8 mouse cellular contexts compared by ENCODE assay signal in the genomic region with DNA sequence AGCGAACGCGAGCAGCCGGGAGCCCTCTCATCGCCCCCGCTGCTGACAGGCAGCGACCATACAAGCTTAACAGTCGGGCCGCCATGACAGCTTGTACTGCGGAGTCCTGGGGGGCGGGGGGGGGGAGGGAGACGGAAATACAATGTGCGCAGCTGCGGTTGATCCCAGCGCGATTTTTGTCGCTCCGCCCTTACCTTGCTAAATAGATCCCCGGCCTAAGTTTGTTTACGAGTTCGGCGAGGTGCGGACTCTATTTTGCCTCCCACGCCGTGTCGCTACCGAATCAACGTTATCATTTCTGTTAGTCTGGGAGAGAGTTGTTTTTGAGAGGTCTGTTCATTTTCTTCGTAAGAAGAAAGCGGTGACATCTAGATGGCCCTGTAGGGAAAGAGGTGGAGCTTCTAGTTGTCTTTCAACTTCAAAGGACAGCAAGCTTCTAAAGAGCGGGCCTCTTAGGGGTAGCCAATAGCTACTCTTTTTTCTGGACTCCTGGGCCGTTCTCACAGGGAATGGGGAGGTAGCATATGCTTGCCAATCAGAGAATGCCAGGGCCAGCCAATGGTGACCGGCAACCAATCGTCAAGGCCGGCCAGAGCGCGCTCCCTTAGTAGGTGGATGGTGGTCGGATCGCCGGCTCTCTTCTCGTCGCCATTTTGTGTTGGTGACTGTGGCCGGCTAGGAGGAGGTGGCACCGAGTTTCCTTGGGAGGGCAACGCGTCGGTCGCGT. TPM values are rescaled to one million over a fixed set of nuclear protein-coding genes. Genes with fewer than 3 reads are reported as not detected.
A peak's percentile ranks its signal among the peaks of the same experiment; 100 is the strongest.
DNase-seq lines count a peak whose midpoint lies in the region; ATAC-seq and TF ChIP-seq lines count a peak whose summit lies in the region.

A gene (plus strand): TSS at position 328 of the 727 bp plus-strand sequence.
A gene (minus strand): TSS at position 444 of the 727 bp plus-strand sequence.

- DNase-seq in MEL (ENCODE audit: low read depth, low spot score) = peak; percentile 96
- peak; percentile 83 to 87 for DNase-seq in cerebellum, adult 2 months
- DNase-seq in forebrain, postnatal 0 days = peak; percentile 86
- DNase-seq in heart, postnatal 4 days = peak; percentile 82
- DNase-seq in layer of hippocampus, adult 8-10 months (ENCODE audit: low spot score in 2 of 2) = peak; percentile 79 to 86
- peak; percentile 81 for DNase-seq in ovary, adult 18-20 months (ENCODE audit: low spot score)
- peak; percentile 82 for DNase-seq in thymus, postnatal 0 days (ENCODE audit: low spot score)

- peak within 1 kb of the TSS; percentile 95 to 96 for H3K4me3 ChIP-seq in MEL (ENCODE audit: control insufficient read depth in 1 of 2, insufficient read depth in 1 of 2, low read depth in 2 of 2, low read length in 2 of 2)
- peak within 1 kb of the TSS; percentile 77 for H3K4me3 ChIP-seq in cerebellum, adult 2 months (replicated peaks; ENCODE audit: insufficient read depth, low read depth, low read length)
- H3K4me3 ChIP-seq in forebrain, postnatal 0 days (ENCODE audit: low read depth, low read length) = peak within 1 kb of the TSS; percentile 48
- peak within 1 kb of the TSS; percentile 63 for H3K4me3 ChIP-seq in lung, embryonic 15.5 days

- peak; percentile 96 for ATAC-seq in forebrain, postnatal 0 days
- peak; percentile 99 for ATAC-seq in lung, embryonic 15.5 days (ENCODE audit: borderline replicate concordance, extremely low read depth, low FRiP score, low TSS enrichment)

- H3K4me2 ChIP-seq in forebrain, postnatal 0 days (ENCODE audit: low read depth) = peak within 1 kb of the TSS; percentile 48
- H3K4me2 ChIP-seq in lung, embryonic 15.5 days = peak within 1 kb of the TSS; percentile 54

- peak within 1 kb of the TSS; percentile 98 for H3K27ac ChIP-seq in MEL (ENCODE audit: control insufficient read depth, low read depth, low read length)
- H3K27ac ChIP-seq in cerebellum, adult 2 months (ENCODE audit: insufficient read depth, low read length) = peak within 1 kb of the TSS; percentile 98
- peak within 1 kb of the TSS; percentile 82 for H3K27ac ChIP-seq in forebrain, postnatal 0 days (ENCODE audit: low read depth, low read length)
- H3K27ac ChIP-seq in lung, embryonic 15.5 days = peak within 1 kb of the TSS; percentile 91

- WGBS in cerebellum, adult 2 months = 10% methylated on average over 45 of the region's 49 CpGs
- 28% methylated on average over 46 of the region's 49 CpGs for WGBS in forebrain, postnatal 0 days
- 12% methylated on average over 48 of the region's 49 CpGs for WGBS in lung, embryonic 15.5 days

- no peak for TF ChIP-seq RAD21 in MEL (IDR thresholded peaks at IDR 0.05; ENCODE audit: low read depth, low read length)

- H3K79me2 ChIP-seq in MEL (ENCODE audit: control insufficient read depth, insufficient read depth, low read length, poor library complexity) = peaks cover 53% of the 10 kb centered on the region

- TF ChIP-seq CTCF in MEL (IDR thresholded peaks at IDR 0.05 in 2 of 3, conservative IDR thresholded peaks at IDR 0.05 in 1 of 3; ENCODE audit: control insufficient read depth in 1 of 3, insufficient read depth in 1 of 3, low read depth in 2 of 3, low read length in 3 of 3, poor library complexity in 1 of 3, severe bottlenecking in 1 of 3) = no peak
- no peak for TF ChIP-seq CTCF in cerebellum, adult 2 months (IDR thresholded peaks at IDR 0.05; ENCODE audit: borderline replicate concordance, insufficient read depth, low read depth, low read length)
- no peak for TF ChIP-seq CTCF in forebrain, postnatal 0 days (IDR thresholded peaks at IDR 0.05; ENCODE audit: low read depth)

- H3K36me3 ChIP-seq in MEL (ENCODE audit: control insufficient read depth in 1 of 2, insufficient read depth in 2 of 2, low read length in 2 of 2) = peaks cover 10 to 27% of the 10 kb centered on the region in 2 experiments
- peaks cover 6% of the 10 kb centered on the region; the same call in 1 of the 2 replicates for H3K36me3 ChIP-seq in forebrain, postnatal 0 days (ENCODE audit: insufficient read depth)
- H3K36me3 ChIP-seq in lung, embryonic 15.5 days = no peaks in the 10 kb centered on the region

- H3K27me3 ChIP-seq in MEL (ENCODE audit: control insufficient read depth in 1 of 2, insufficient read depth in 2 of 2, low read length in 2 of 2) = no peaks in the 10 kb centered on the region
- no peaks in the 10 kb centered on the region for H3K27me3 ChIP-seq in cerebellum, adult 2 months (ENCODE audit: control insufficient read depth, insufficient read depth, low read length)
- no peaks in the 10 kb centered on the region for H3K27me3 ChIP-seq in forebrain, postnatal 0 days (ENCODE audit: insufficient read depth, low read length)
- no peaks in the 10 kb centered on the region for H3K27me3 ChIP-seq in lung, embryonic 15.5 days

- no peaks in the 10 kb centered on the region for H3K9me3 ChIP-seq in MEL (replicated peaks; ENCODE audit: insufficient read depth, low read length)
- no peaks in the 10 kb centered on the region for H3K9me3 ChIP-seq in forebrain, postnatal 0 days (ENCODE audit: low read length)
- H3K9me3 ChIP-seq in lung, embryonic 15.5 days = no peaks in the 10 kb centered on the region

- peaks cover 2 to 14% of the 10 kb centered on the region in 2 experiments for H3K4me1 ChIP-seq in MEL (ENCODE audit: control insufficient read depth in 1 of 2, insufficient read depth in 2 of 2, low read length in 2 of 2)
- peaks cover 8% of the 10 kb centered on the region; the same call in 1 of the 2 replicates for H3K4me1 ChIP-seq in cerebellum, adult 2 months (ENCODE audit: control insufficient read depth, insufficient read depth, low read length)
- H3K4me1 ChIP-seq in forebrain, postnatal 0 days (ENCODE audit: insufficient read depth) = no peaks in the 10 kb centered on the region
- no peaks in the 10 kb centered on the region for H3K4me1 ChIP-seq in lung, embryonic 15.5 days

- H3K9ac ChIP-seq in MEL (ENCODE audit: control insufficient read depth, low read depth, low read length, poor library complexity, severe bottlenecking) = peak within 1 kb of the TSS; percentile 88
- peak within 1 kb of the TSS; percentile 60 for H3K9ac ChIP-seq in forebrain, postnatal 0 days
- H3K9ac ChIP-seq in lung, embryonic 15.5 days = peak within 1 kb of the TSS; percentile 73

- TF ChIP-seq EP300 in MEL (IDR thresholded peaks at IDR 0.05; ENCODE audit: low read depth in 1 of 2, low read length in 2 of 2) = 0 out of 4 replicates have a peak, but pooled peaks of 1 of the 2 experiments have one; percentile 23

- TF ChIP-seq POLR2A in MEL (IDR thresholded peaks at IDR 0.05; ENCODE audit: control insufficient read depth in 1 of 2, insufficient read depth in 1 of 2, low read depth in 1 of 2, low read length in 2 of 2, poor library complexity in 1 of 2) = peak; percentile 58 to 79; a peak in 3 of 4 replicates
- peak; percentile 44; the same call in 1 of the 2 replicates for TF ChIP-seq POLR2A in cerebellum, adult 2 months (IDR thresholded peaks at IDR 0.05; ENCODE audit: borderline replicate concordance, insufficient read depth, low read length)

TF ChIP-seq in MEL, 35 proteins besides CTCF, POLR2A, EP300 and RAD21 (continues in another document):
- TF ChIP-seq MXI1 (IDR thresholded peaks at IDR 0.05; ENCODE audit: low read depth, low read length) = peak; percentile 57
- peak; percentile 74 for TF ChIP-seq NRF1 (IDR thresholded peaks at IDR 0.05; ENCODE audit: insufficient read depth, low read depth, low read length, poor library complexity, severe bottlenecking)
- peak; percentile 77 for TF ChIP-seq SIN3A (IDR thresholded peaks at IDR 0.05; ENCODE audit: low read length)
- TF ChIP-seq E2F4 (IDR thresholded peaks at IDR 0.05; ENCODE audit: borderline replicate concordance, low read depth, low read length) = 0 out of 2 replicates have a peak, but pooled peaks have one; percentile 23
- TF ChIP-seq MAFK (IDR thresholded peaks at IDR 0.05; ENCODE audit: borderline replicate concordance, low read depth, low read length) = no peak
- TF ChIP-seq MYB (IDR thresholded peaks at IDR 0.05; ENCODE audit: low read depth, low read length) = no peak
- TF ChIP-seq TBP (IDR thresholded peaks at IDR 0.05; ENCODE audit: low read depth, low read length) = peak; percentile 83
- 0 out of 2 replicates have a peak, but pooled peaks have one; percentile 3 for TF ChIP-seq SMC3 (IDR thresholded peaks at IDR 0.05; ENCODE audit: low read depth, low read length)
- TF ChIP-seq USF1 (IDR thresholded peaks at IDR 0.05; ENCODE audit: low read depth, low read length) = no peak
- TF ChIP-seq ELF1 (IDR thresholded peaks at IDR 0.05; ENCODE audit: low read depth, low read length) = peak; percentile 63; the same call in 1 of the 2 replicates
- TF ChIP-seq MYC (IDR thresholded peaks at IDR 0.05; ENCODE audit: low read depth, low read length) = no peak
- no peak for TF ChIP-seq RCOR1 (IDR thresholded peaks at IDR 0.05; ENCODE audit: low read depth, low read length)
- peak; percentile 54 for TF ChIP-seq NELFE (IDR thresholded peaks at IDR 0.05; ENCODE audit: low read depth, low read length)
- TF ChIP-seq POLR2AphosphoS2 (IDR thresholded peaks at IDR 0.05; ENCODE audit: low read length) = peak; percentile 57

RNA-seq across cellular contexts. Expression of the first gene that starts in this region (rescaled TPM):
- 154 and 158 TPM in 2 replicates for total RNA-seq in MEL (2012; rRNA removed)
- polyA plus RNA-seq in MEL (2012; ENCODE audit: insufficient read depth in 1 of 2, insufficient read length in 2 of 2, low read depth in 1 of 2, low replicate concordance in 2 of 2, missing spikeins in 1 of 2) = 100 to 1,000 TPM in 1 of 2 experiments, not detected in 1; 183 TPM
- 61.5 and 62.4 TPM in 2 replicates for polyA plus RNA-seq in cerebellum, adult 2 months (2012; rRNA removed)
- 48.9 and 53.9 TPM in 2 replicates for total RNA-seq in forebrain, postnatal 0 days (2014; rRNA removed)
- polyA plus RNA-seq in forebrain, postnatal 0 days (2015; fragmentation: Nextera tagmentation; extraction: Ambion mirVana) = 30.6 and 32.3 TPM in 2 replicates
- 10 to 100 TPM; 27.4 to 29.1 TPM for total RNA-seq in heart, postnatal 4 days (2021)
- 10 to 100 TPM; 40.4 to 59.9 (median 50.0) TPM for total RNA-seq in layer of hippocampus, adult 8-10 months (2022)
- 71.8 and 76.9 TPM in 2 replicates for polyA plus RNA-seq in lung, embryonic 15.5 days (2015; fragmentation: Nextera tagmentation; extraction: Ambion mirVana)
- 43.8 and 49.8 TPM in 2 replicates for polyA plus RNA-seq in thymus, postnatal 0 days (2015; fragmentation: Nextera tagmentation; extraction: Ambion mirVana)

RNA-seq across cellular contexts. Expression of the second gene that starts in this region (rescaled TPM):
- total RNA-seq in MEL (2012; rRNA removed) = 252 and 262 TPM in 2 replicates
- polyA plus RNA-seq in MEL (2012; ENCODE audit: insufficient read depth in 1 of 2, insufficient read length in 2 of 2, low read depth in 1 of 2, low replicate concordance in 2 of 2, missing spikeins in 1 of 2) = 100 to 1,000 TPM in 1 of 2 experiments, not detected in 1; 357 TPM
- polyA plus RNA-seq in cerebellum, adult 2 months (2012; rRNA removed) = 282 and 300 TPM in 2 replicates
- total RNA-seq in forebrain, postnatal 0 days (2014; rRNA removed) = 104 and 146 TPM in 2 replicates
- 263 and 328 TPM in 2 replicates for polyA plus RNA-seq in forebrain, postnatal 0 days (2015; fragmentation: Nextera tagmentation; extraction: Ambion mirVana)
- total RNA-seq in heart, postnatal 4 days (2021) = 100 to 1,000 TPM; 473 to 482 TPM
- total RNA-seq in layer of hippocampus, adult 8-10 months (2022) = 100 to 1,000 TPM; 133 to 165 (median 154) TPM
- polyA plus RNA-seq in lung, embryonic 15.5 days (2015; fragmentation: Nextera tagmentation; extraction: Ambion mirVana) = 232 and 245 TPM in 2 replicates
- 343 and 357 TPM in 2 replicates for polyA plus RNA-seq in thymus, postnatal 0 days (2015; fragmentation: Nextera tagmentation; extraction: Ambion mirVana)

Comparison
In these comparisons a context has a peak if more than half of its experiments do, and no peak if none do; other contexts are left out.
1. Peak in every context shown above with its lines: DNase-seq, ATAC-seq, H3K4me3 ChIP-seq and H3K27ac ChIP-seq.